Mouse (Mus musculus): ENCODE measurements around the gene Sema4g.

Gene Sema4g

GRCm38 (mm10) chr19:45048644-45049365 lies 59.9 kb downstream of the Sema4g start:
- no peak for DNase-seq (ENCODE audit: low spot score)

GRCm38 (mm10) chr19:45049523-45049922 lies 60.6 kb downstream of the Sema4g start:
- DNase-seq (ENCODE audit: low spot score) = no peak

Measured in layer of hippocampus, adult 11-12 months (tissue).